ENCODE assay signal across 9 mouse cellular contexts in the genomic region with DNA sequence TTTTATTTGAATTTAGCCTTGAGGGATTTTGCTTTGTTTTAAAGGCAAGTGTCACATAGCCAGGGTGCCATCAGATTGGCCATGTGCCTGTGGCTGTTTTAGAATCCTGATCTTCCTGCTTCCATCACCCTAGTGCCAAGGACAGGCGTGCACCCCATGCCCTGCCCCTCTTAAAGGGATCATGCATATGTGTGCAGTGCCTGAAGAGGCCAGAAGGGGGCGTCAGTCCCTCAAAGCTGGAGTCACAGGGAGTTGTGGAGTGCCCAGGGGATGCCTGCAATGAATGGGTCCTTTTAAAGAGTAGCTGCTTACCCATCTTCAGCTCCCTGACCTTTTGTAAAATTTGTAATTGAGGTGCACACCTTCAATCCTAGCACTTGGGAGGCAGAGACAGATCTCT. TPM values are rescaled to one million over a fixed set of nuclear protein-coding genes. Genes with fewer than 3 reads are reported as not detected.
DNase-seq lines count a peak whose midpoint lies in the region; ATAC-seq and TF ChIP-seq lines count a peak whose summit lies in the region.
"Had no signal": no experiment of that assay in that cellular context is flagged by ENCODE, and none has a peak within 500 bp of the region (broad histone marks: within the 10 kb centered on the region; RNA-seq: fewer than 3 reads in every experiment).

No protein-coding gene starts in this region.

- TF ChIP-seq CTCF in lung, postnatal 0 days (IDR thresholded peaks at IDR 0.05) = peak; percentile 70

- no peak for ATAC-seq in lung, postnatal 0 days

- no peak overlapping the region for H3K27ac ChIP-seq in lung, postnatal 0 days (ENCODE audit: low read length)
- H3K27ac ChIP-seq: forebrain, embryonic 12.5 days had no signal

- no peaks in the 10 kb centered on the region for H3K4me1 ChIP-seq in lung, postnatal 0 days (ENCODE audit: insufficient read depth, low read depth, low read length)
- H3K4me1 ChIP-seq: forebrain, embryonic 12.5 days had no signal

- peaks cover 44% of the 10 kb centered on the region for H3K36me3 ChIP-seq in lung, postnatal 0 days (ENCODE audit: insufficient read depth, low read length)

- H3K4me2 ChIP-seq in lung, postnatal 0 days (replicated peaks; ENCODE audit: low read depth, low read length) = no peak overlapping the region
- H3K4me2 ChIP-seq: forebrain, embryonic 12.5 days had no signal

- DNase-seq in embryo, embryonic 10 days (ENCODE audit: low spot score) = peak; percentile 60
- no peak for DNase-seq in embryo, embryonic 9.5 days (ENCODE audit: extremely low spot score)
- DNase-seq in lung, postnatal 0 days (ENCODE audit: low spot score) = no peak
- no peak for DNase-seq in lung, postnatal 25 days (ENCODE audit: low spot score)
- DNase-seq in adipocyte (ENCODE audit: low spot score) = peak; percentile 46
- peak; percentile 54 for DNase-seq in naive thymus-derived CD4-positive, alpha-beta T cell, adult 2 months (ENCODE audit: low read depth)
- no peak for DNase-seq in layer of hippocampus, adult 9-10 months (ENCODE audit: low spot score)
- no peak for DNase-seq in spleen, postnatal 36 days (ENCODE audit: low spot score in 2 of 2)

- H3K4me3 ChIP-seq in lung, postnatal 0 days (ENCODE audit: low read depth, low read length) = no peak overlapping the region
- H3K4me3 ChIP-seq: forebrain, embryonic 12.5 days had no signal

- H3K9ac ChIP-seq in lung, postnatal 0 days (replicated peaks; ENCODE audit: low read depth) = no peak overlapping the region

- 19% methylated on average over 2 of the region's 2 CpGs for WGBS in lung, postnatal 0 days

- H3K9me3 ChIP-seq in lung, postnatal 0 days (ENCODE audit: low read length) = no peaks in the 10 kb centered on the region
- H3K9me3 ChIP-seq: forebrain, embryonic 12.5 days had no signal

- no peaks in the 10 kb centered on the region for H3K27me3 ChIP-seq in lung, postnatal 0 days (replicated peaks; ENCODE audit: insufficient read depth, low read length)
- H3K27me3 ChIP-seq: forebrain, embryonic 12.5 days had no signal

- TF ChIP-seq EP300 in lung, postnatal 0 days (IDR thresholded peaks at IDR 0.05) = no peak

RNA-seq across cellular contexts. Expression of a gene that starts 6.3 kb away (rescaled TPM):
- 0.63 and 1.6 TPM in 2 replicates for polyA plus RNA-seq in lung, postnatal 0 days (2015; fragmentation: Nextera tagmentation; extraction: Ambion mirVana)

RNA-seq across cellular contexts. Expression of a gene that starts 7.0 kb away (rescaled TPM):
- polyA plus RNA-seq in lung, postnatal 0 days (2015; fragmentation: Nextera tagmentation; extraction: Ambion mirVana) = 266 and 297 TPM in 2 replicates

RNA-seq across cellular contexts. Expression of a gene that starts 7.0 kb away (rescaled TPM):
- polyA plus RNA-seq in lung, postnatal 0 days (2015; fragmentation: Nextera tagmentation; extraction: Ambion mirVana) = 29.9 and 32.5 TPM in 2 replicates

RNA-seq across cellular contexts. Expression of a gene that starts 20.3 kb away (rescaled TPM):
- 0.33 and 0.81 TPM in 2 replicates for polyA plus RNA-seq in lung, postnatal 0 days (2015; fragmentation: Nextera tagmentation; extraction: Ambion mirVana)

RNA-seq across cellular contexts. Expression of a gene that starts 26.7 kb away (rescaled TPM):
- polyA plus RNA-seq in lung, postnatal 0 days (2015; fragmentation: Nextera tagmentation; extraction: Ambion mirVana) = 54.1 and 61.1 TPM in 2 replicates

Comparison
In these comparisons a context has a peak if more than half of its experiments do, and no peak if none do; other contexts are left out.
1. DNase-seq: peak in embryo, embryonic 10 days (single experiment), adipocyte (single experiment) and naive thymus-derived CD4-positive, alpha-beta T cell, adult 2 months (single experiment); none in embryo, embryonic 9.5 days (single experiment), lung, postnatal 0 days (single experiment), lung, postnatal 25 days (single experiment), layer of hippocampus, adult 9-10 months (single experiment) and spleen, postnatal 36 days (0 of 2).